Mouse (Mus musculus): ENCODE measurements around the gene Trpv4. TPM values are rescaled to one million over a fixed set of nuclear protein-coding genes. Genes with fewer than 3 reads are reported as not detected.

Gene Trpv4
- polyA plus RNA-seq, 1 experiment, result 1.3 TPM

DNA sequence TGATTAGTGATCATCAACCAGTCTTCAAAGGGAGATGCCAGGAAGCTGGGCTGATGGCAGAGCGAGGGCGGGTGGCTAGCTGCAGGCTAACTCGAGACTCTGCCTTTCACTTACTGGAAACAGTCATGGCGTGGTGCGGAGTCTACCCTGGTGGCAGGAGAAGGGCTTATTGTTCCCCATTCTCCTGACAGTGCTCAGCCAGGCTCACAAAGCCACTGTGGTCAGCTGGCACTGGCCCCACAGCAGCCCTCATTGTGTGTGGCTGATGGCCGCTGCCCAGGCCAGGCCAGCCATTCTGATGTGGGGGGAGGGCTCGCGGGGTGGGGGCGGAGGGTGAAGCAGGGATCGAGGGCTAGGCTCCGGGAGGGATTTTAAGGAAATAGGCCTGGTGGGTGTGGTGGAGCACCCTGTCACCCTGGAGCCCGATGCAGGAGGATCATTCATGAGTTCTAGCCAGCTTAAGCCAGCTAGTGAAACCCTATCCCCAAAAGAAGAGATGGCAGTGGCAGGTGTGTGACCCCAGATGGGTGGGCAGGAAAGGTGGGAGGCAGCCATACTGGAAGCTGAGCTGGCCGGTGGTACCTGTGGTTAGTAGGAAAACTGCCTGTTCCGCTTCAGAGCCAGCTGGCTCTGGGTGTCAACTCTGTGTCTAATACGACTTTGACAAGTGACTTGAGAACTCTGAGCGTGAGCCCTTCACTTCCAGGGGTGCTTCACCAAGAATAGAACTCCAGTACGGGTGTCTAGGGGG is 21.8 kb upstream of the Trpv4 start:
- TF ChIP-seq CTCF (IDR thresholded peaks at IDR 0.05; ENCODE audit: control insufficient read depth, insufficient read depth, low read length), result no peak
- no peak for TF ChIP-seq POLR2A (IDR thresholded peaks at IDR 0.05; ENCODE audit: borderline replicate concordance, control insufficient read depth, low read depth, low read length)
- Histone ChIP-seq H3K4me1 (ENCODE audit: control insufficient read depth, insufficient read depth, low read length) (peaks cover 3% of the 10 kb centered on the region; the same call in 1 of the 2 replicates), H3K27ac (ENCODE audit: control insufficient read depth, insufficient read depth, low read depth, low read length, poor library complexity) (peak overlapping the region; percentile 32), H3K4me3 (replicated peaks; ENCODE audit: control insufficient read depth, low read depth, low read length) (no peak overlapping the region)
- WGBS, result 39% methylated on average over 17 of the region's 17 CpGs

DNA sequence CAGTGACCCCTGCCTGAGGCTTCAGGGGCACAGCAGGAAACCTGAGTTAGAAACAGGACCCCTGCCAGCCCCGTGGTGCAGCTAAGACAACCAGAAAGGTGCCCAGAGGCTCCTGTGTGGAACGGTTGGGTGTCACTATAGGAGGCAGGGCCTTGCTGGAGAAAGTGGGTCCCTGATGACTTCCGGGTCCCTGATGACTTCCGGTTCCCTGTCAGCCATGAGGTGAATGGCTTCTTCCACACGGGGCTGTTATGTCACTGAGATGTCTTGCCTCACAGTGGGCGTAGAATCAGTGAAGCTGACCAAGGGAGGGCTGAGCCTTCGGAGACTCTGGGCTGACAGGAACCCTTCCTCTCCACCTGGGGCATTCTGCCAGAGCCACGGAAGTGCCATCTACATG is 16.4 kb upstream of the Trpv4 start:
- TF ChIP-seq CTCF (IDR thresholded peaks at IDR 0.05; ENCODE audit: control insufficient read depth, insufficient read depth, low read length), result no peak
- TF ChIP-seq POLR2A (IDR thresholded peaks at IDR 0.05; ENCODE audit: borderline replicate concordance, control insufficient read depth, low read depth, low read length), result no peak
- 71% methylated on average over 8 of the region's 8 CpGs for WGBS
- H3K27ac ChIP-seq (ENCODE audit: control insufficient read depth, insufficient read depth, low read depth, low read length, poor library complexity), result no peak overlapping the region
- H3K4me3 ChIP-seq (replicated peaks; ENCODE audit: control insufficient read depth, low read depth, low read length), result no peak overlapping the region
- H3K4me1 ChIP-seq (ENCODE audit: control insufficient read depth, insufficient read depth, low read length), result no peaks in the 10 kb centered on the region

GRCm38 (mm10) chr5:114673114-114673513 is 14.9 kb upstream of the Trpv4 start:
- H3K4me3 ChIP-seq (replicated peaks; ENCODE audit: control insufficient read depth, low read depth, low read length), result no peak overlapping the region
- no peak overlapping the region for H3K27ac ChIP-seq (ENCODE audit: control insufficient read depth, insufficient read depth, low read depth, low read length, poor library complexity)
- no peak for TF ChIP-seq CTCF (IDR thresholded peaks at IDR 0.05; ENCODE audit: control insufficient read depth, insufficient read depth, low read length)
- no peak for TF ChIP-seq POLR2A (IDR thresholded peaks at IDR 0.05; ENCODE audit: borderline replicate concordance, control insufficient read depth, low read depth, low read length)
- H3K4me1 ChIP-seq (ENCODE audit: control insufficient read depth, insufficient read depth, low read length), result no peaks in the 10 kb centered on the region
- WGBS, result 87% methylated on average over 13 of the region's 13 CpGs

GRCm38 (mm10) chr5:114669014-114669413 is 10.8 kb upstream of the Trpv4 start:
- peaks cover 1% of the 10 kb centered on the region; the same call in 1 of the 2 replicates for H3K4me1 ChIP-seq (ENCODE audit: control insufficient read depth, insufficient read depth, low read length)
- H3K27ac ChIP-seq (ENCODE audit: control insufficient read depth, insufficient read depth, low read depth, low read length, poor library complexity), result no peak overlapping the region
- H3K4me3 ChIP-seq (replicated peaks; ENCODE audit: control insufficient read depth, low read depth, low read length), result no peak overlapping the region
- 88% methylated on average over 5 of the region's 5 CpGs for WGBS
- no peak for TF ChIP-seq CTCF (IDR thresholded peaks at IDR 0.05; ENCODE audit: control insufficient read depth, insufficient read depth, low read length)
- TF ChIP-seq POLR2A (IDR thresholded peaks at IDR 0.05; ENCODE audit: borderline replicate concordance, control insufficient read depth, low read depth, low read length), result no peak

DNA sequence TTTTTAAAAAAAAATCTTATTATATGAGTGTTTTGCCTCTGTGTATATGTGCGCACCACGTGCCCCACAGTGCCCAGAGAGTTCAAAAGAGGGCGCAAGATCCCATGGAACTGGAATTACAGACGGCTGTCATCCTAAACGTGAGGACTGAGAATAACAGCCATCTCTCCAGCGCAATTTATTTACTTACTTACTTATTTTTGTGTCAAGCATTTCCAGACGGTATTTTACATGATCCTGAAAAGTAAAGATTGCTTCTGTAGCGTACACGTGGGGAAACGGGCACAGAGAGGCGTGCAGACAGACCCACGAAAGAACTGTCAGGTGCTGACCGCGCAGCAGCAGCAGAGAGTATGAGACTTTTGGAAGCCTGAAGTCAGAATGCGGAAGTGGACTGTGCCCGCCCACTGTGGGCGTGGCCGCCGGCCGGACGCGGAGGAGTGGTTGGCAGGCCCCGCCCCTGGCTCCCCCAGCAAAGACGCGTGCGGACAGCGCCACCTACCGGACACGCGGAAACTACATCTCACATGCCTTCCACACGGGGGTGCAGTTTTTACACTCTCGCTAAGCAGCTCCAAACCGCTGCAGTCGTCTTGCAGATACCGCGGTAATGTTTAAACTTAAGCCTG is 9.1 kb upstream of the Trpv4 start:
- Histone ChIP-seq H3K27ac (ENCODE audit: control insufficient read depth, insufficient read depth, low read depth, low read length, poor library complexity) (peak overlapping the region; percentile 18; the same call in 1 of the 2 replicates), H3K4me3 (replicated peaks; ENCODE audit: control insufficient read depth, low read depth, low read length) (peak overlapping the region; percentile 61), H3K4me1 (ENCODE audit: control insufficient read depth, insufficient read depth, low read length) (peaks cover 1% of the 10 kb centered on the region; the same call in 1 of the 2 replicates)
- peak; percentile 89 for TF ChIP-seq POLR2A (IDR thresholded peaks at IDR 0.05; ENCODE audit: borderline replicate concordance, control insufficient read depth, low read depth, low read length)
- peak; percentile 100 for TF ChIP-seq CTCF (IDR thresholded peaks at IDR 0.05; ENCODE audit: control insufficient read depth, insufficient read depth, low read length)
- under 1% methylated on average over 36 of the region's 36 CpGs for WGBS

DNA sequence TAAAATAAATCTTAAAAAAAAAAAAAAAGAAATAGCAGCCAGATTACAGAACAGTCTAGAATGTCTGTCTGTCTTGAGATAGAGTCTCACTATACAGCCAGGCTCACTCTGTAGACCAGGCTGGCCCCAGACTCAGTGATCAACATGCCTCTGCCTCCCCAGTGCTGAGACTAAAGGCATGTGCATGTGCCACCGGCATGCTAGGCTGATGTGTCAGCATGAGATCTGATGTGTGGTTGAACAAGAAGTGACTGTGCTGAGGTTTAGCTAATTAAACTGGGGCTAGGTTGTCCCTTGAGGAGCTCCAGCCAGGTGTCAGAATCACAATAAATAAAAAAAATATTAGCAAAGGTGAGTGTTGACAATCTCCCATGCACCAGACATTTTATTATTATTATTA is 8.4 kb upstream of the Trpv4 start:
- Histone ChIP-seq H3K4me3 (replicated peaks; ENCODE audit: control insufficient read depth, low read depth, low read length) (no peak overlapping the region), H3K4me1 (ENCODE audit: control insufficient read depth, insufficient read depth, low read length) (peaks cover 1% of the 10 kb centered on the region; the same call in 1 of the 2 replicates), H3K27ac (ENCODE audit: control insufficient read depth, insufficient read depth, low read depth, low read length, poor library complexity) (no peak overlapping the region)
- WGBS, result 53% methylated on average over 1 of the region's 1 CpGs
- TF ChIP-seq POLR2A (IDR thresholded peaks at IDR 0.05; ENCODE audit: borderline replicate concordance, control insufficient read depth, low read depth, low read length) (no peak), CTCF (IDR thresholded peaks at IDR 0.05; ENCODE audit: control insufficient read depth, insufficient read depth, low read length) (no peak)

DNA sequence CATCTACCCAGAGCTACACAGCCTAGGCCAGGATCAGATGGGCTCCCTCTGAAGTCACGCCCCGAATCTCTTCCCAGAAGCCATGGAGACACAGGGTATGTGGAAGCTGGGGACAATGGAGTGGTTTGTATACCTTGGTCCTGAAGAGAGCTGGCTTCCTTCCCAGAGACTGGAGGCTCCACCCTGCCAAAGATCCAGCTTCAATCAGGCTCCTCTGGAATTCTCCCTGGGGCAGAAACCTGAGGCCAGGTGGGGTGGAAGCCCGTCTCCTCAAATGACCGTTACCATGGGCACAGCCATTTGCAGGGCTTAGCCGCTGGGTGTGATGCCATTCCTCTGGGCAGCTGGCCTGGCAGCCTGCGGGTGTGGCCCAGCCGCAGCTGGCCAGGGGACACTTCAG is 6.5 kb upstream of the Trpv4 start:
- no peak for TF ChIP-seq POLR2A (IDR thresholded peaks at IDR 0.05; ENCODE audit: borderline replicate concordance, control insufficient read depth, low read depth, low read length)
- no peak for TF ChIP-seq CTCF (IDR thresholded peaks at IDR 0.05; ENCODE audit: control insufficient read depth, insufficient read depth, low read length)
- no peak overlapping the region for H3K4me3 ChIP-seq (replicated peaks; ENCODE audit: control insufficient read depth, low read depth, low read length)
- no peak overlapping the region for H3K27ac ChIP-seq (ENCODE audit: control insufficient read depth, insufficient read depth, low read depth, low read length, poor library complexity)
- WGBS, result 85% methylated on average over 7 of the region's 7 CpGs
- H3K4me1 ChIP-seq (ENCODE audit: control insufficient read depth, insufficient read depth, low read length), result peaks cover 1% of the 10 kb centered on the region; the same call in 1 of the 2 replicates

DNA sequence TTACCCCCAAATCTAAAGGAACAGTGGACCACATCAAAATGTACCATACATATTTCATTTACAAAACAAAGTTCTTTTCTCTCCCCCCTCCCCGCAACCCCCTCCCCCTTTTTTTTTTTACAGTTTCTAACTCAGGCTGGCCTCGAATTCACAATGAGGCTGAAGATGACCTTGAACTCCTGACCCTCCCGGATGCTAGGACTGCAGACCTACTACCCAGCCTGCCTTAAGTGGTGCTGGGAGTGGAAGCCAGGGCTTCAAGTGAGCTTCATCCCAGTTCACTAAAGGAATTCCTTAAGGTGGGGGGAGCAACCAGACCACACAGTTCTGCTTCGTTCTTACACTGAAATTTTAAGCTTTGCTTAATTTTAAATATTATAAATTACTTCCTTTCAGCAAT is 5.9 kb upstream of the Trpv4 start:
- TF ChIP-seq CTCF (IDR thresholded peaks at IDR 0.05; ENCODE audit: control insufficient read depth, insufficient read depth, low read length), result no peak
- no peak for TF ChIP-seq POLR2A (IDR thresholded peaks at IDR 0.05; ENCODE audit: borderline replicate concordance, control insufficient read depth, low read depth, low read length)
- no peak overlapping the region for H3K27ac ChIP-seq (ENCODE audit: control insufficient read depth, insufficient read depth, low read depth, low read length, poor library complexity)
- no peak overlapping the region for H3K4me3 ChIP-seq (replicated peaks; ENCODE audit: control insufficient read depth, low read depth, low read length)
- 74% methylated on average over 4 of the region's 4 CpGs for WGBS
- H3K4me1 ChIP-seq (ENCODE audit: control insufficient read depth, insufficient read depth, low read length), result peaks cover 1% of the 10 kb centered on the region; the same call in 1 of the 2 replicates
